Mouse (Mus musculus): ENCODE measurements around the gene Dcaf15. TPM values are rescaled to one million over a fixed set of nuclear protein-coding genes. Genes with fewer than 3 reads are reported as not detected.

Gene Dcaf15
- total RNA-seq (2023): 10 to 100 TPM; 30.4 to 30.5 TPM

DNA sequence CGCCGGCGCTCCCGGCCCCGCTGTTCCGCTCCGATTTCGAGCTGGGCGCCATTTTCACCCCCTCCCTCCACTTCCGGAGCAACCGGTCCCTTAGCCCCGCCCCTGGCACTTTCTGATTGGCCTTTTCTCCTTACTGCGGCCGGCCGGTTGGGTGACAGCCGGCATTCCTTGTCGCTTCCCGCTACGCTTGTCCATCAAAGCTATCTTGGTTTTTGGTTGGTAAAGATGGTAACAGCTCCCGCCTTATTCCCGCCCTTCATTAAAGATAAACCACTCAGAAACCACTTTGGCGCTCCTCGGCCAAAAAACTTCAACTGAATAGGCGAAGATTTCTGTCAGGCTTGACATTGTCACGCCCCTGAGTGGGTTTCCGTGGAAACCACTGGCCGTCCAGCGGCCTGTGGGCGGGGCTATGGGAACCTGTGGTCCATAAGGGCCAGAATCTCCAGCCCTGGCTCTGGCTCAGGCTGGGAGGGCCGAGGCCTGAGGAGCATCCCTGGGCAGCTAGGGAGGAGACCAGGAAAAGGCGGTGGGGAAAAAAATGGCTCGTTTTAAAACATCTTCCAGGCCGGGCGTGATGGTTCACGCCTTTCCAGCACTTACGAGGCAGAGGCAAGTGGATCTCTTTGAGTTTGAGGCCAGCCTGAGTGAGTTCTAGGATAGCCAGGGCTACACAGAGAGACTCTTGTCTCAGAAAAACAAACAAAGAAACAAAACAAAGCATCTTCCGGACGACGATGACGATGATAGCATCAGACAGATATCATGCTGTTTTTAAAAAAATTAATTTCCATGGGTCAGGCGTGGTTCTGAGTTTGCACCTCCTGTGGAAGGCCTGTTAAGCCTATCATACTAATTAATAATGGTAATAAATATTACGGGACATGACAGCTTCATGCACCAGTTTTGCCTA is at the start of gene Dcaf15:
Dcaf15 (minus strand) TSS at position 72 of the 913 bp plus-strand sequence.

DNA sequence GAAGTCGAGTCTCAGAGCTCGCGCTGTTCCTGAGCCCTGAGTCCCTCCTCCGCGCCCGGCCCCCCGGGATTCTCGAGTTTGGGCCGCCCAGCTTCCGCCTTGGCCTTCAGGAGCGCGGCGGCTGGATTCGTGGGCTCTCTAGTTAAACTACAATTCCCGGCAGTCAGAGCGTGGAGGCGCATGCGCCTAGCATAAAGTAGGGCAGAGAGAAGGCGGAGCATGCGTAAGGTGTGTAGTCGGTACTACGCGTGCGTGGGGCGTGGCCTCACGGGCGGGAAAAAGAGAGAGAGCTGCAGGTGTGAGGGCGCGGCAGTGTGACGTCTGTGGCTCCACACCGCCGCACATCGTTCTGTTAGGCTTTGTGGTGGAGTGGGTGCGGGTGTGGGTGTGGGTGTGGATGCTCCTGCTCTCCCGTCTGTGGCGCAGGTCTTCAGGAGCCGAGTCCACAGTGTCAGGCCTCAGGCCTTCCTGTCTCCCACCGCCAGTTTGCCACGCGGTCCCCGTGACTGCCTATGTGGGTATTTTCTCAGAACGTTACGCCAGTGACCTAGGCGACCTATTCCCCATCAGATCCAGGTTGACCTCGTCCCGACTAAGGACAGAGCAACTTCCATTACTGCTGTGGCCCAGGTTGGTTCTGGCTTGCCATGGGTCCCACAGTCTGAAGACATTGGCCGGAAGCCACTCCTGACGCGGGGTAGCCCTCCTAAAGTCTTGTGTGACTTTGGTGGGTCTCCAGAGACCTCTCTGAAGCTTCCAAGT is 43.4 kb upstream of the Dcaf15 start, which contains the start of the genes Cc2d1a and 4930432K21Rik:
Cc2d1a (minus strand) TSS at position 168 of the 762 bp plus-strand sequence.
4930432K21Rik (plus strand) TSS at position 257 of the 762 bp plus-strand sequence.

GRCm38 (mm10) chr8:84125656-84126055 is 21.1 kb upstream of the Dcaf15 start, which contains the start of gene Podnl1:
Gene Podnl1, plus strand, starts transcription at chr8:84125989.

GRCm38 (mm10) chr8:84066291-84066930 is 38.2 kb downstream of the Dcaf15 start, which contains the start of gene Rfx1:
Gene Rfx1, plus strand, starts transcription at chr8:84066834.

DNA sequence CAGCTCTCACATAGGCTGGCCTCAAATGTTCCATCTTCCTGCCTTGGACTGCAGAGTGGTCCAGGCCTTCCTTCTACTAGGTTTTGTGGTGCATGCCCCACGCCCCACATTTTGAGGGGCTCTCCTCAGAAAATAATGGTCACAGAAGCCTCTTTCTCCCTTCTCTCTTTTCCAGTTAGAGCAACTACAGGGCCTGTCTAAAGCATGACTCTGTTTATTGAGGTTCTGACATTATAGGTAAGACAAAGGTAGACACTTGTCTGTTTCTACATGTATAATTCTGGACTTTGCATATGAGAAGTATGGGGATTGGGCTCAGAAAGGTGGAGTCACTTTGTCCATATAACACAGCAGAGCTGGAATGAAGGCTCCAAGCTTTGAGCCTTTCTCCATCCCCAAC is 39.5 kb downstream of the Dcaf15 start, which contains the start of gene Gm10643:
Gm10643 (minus strand) TSS at position 101 of the 400 bp plus-strand sequence.

Other genes with a start within 250 kb of the Dcaf15 start
- 1 to 10 TPM; 2.0 to 2.1 TPM for gene Adgrl1, start 204.7 kb downstream of the Dcaf15 start, total RNA-seq (2023)
- under 1 TPM; 0.18 to 0.39 TPM for gene Gm10644, start 149.6 kb downstream of the Dcaf15 start, total RNA-seq (2023)
- 1 to 10 TPM; 1.5 to 2.7 TPM for gene Asf1b, start 149.3 kb downstream of the Dcaf15 start, total RNA-seq (2023)
- gene Prkaca, start 131.8 kb downstream of the Dcaf15 start, total RNA-seq (2023): 10 to 100 TPM; 37.3 to 41.3 TPM
- gene Samd1, start 107.1 kb downstream of the Dcaf15 start, total RNA-seq (2023): 10 to 100 TPM; 55.2 to 55.6 TPM
- under 1 TPM; 0.39 to 0.55 TPM for gene 1700067K01Rik, start 103.3 kb downstream of the Dcaf15 start, total RNA-seq (2023)
- gene 2210011C24Rik, start 92.6 kb downstream of the Dcaf15 start, total RNA-seq (2023): not detected
- not detected for gene Palm3, start 83.3 kb downstream of the Dcaf15 start, total RNA-seq (2023)
- gene Il27ra, start 62.2 kb downstream of the Dcaf15 start, total RNA-seq (2023): 10 to 100 TPM; 13.8 to 15.3 TPM
- not detected for gene Rln3, start 59.8 kb downstream of the Dcaf15 start, total RNA-seq (2023)
- 1 to 10 TPM; 1.1 to 2.1 TPM for gene Gm10643, start 39.6 kb downstream of the Dcaf15 start, total RNA-seq (2023)
- 10 to 100 TPM; 57.0 to 63.2 TPM for gene Rfx1, start 37.9 kb downstream of the Dcaf15 start, total RNA-seq (2023)
- 1 to 10 TPM in 1 of 2 experiments, under 1 TPM in 1; 0.39 to 1.0 TPM for gene Podnl1, start 21.2 kb upstream of the Dcaf15 start, total RNA-seq (2023)
- gene Cc2d1a, start 43.2 kb upstream of the Dcaf15 start, total RNA-seq (2023): 10 to 100 TPM; 23.8 to 30.1 TPM
- gene 4930432K21Rik, start 43.3 kb upstream of the Dcaf15 start, total RNA-seq (2023): not detected
- gene Nanos3, start 80.4 kb upstream of the Dcaf15 start, total RNA-seq (2023): not detected
- 10 to 100 TPM; 46.3 to 48.9 TPM for gene Zswim4, start 132.3 kb upstream of the Dcaf15 start, total RNA-seq (2023)
- 100 to 1,000 TPM; 218 to 227 TPM for gene D8Ertd738e, start 145.0 kb upstream of the Dcaf15 start, total RNA-seq (2023)
- 10 to 100 TPM; 16.5 to 18.9 TPM for gene Mri1, start 152.6 kb upstream of the Dcaf15 start, total RNA-seq (2023)
- gene Ccdc130, start 165.6 kb upstream of the Dcaf15 start, total RNA-seq (2023): 10 to 100 TPM; 17.1 to 21.0 TPM